Mouse (Mus musculus) gastrocnemius, postnatal 4 days (tissue): ENCODE results near the gene Nufip2. TPM values are rescaled to one million over a fixed set of nuclear protein-coding genes. Genes with fewer than 3 reads are reported as not detected.

Experiments
- DNase-seq, 2 experiments: peaks; one replicate each; pipeline ENCODE4 v3.0.0; 2021 to 2022; ENCODE audit warnings: low spot score in 2 of 2, mixed read lengths in 2 of 2
- total RNA-seq, 2 experiments: library from RNA; stranded (reverse); gene quantifications; 2 replicates each; pipeline ENCODE4 v1.2.3; 2021

Nufip2 gene
- total RNA-seq, 2 experiments from 2014 or later: 60.1 to 64.9 TPM

DNA sequence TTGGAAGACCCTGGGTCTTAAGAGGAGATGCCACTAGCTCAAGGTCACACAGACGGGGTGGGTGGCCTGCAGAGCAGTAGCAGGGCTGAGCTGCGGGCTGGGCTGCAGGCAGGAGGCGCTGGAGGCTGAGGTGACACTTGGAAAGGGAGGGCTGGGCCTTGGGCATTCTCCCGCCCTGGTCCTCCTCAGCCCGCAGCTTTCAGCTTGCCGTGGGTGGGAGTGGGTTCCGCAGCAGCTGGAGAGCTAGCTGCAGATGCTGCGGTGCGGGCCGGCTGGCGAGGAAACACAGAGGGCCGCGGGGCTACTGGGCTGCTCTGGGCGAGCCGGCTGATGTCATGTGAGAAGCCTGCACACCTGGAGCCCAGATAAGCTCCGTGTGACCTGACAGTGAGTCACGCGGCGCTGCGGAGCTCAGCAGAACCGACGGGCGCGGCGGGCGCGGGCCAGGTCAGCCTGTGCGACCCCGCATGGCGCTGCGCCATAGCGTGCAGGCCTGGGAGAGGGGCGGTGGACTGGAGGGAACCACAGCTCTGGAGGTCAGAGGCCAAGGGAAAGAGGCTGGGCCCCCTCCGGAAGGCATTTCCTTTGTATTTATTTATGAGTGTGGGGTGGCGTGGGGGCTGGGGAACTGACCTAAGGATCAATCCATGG is 80.5 kb downstream of the Nufip2 start:
- DNase-seq: peak in 1 of 2 experiments; percentile 39

DNA sequence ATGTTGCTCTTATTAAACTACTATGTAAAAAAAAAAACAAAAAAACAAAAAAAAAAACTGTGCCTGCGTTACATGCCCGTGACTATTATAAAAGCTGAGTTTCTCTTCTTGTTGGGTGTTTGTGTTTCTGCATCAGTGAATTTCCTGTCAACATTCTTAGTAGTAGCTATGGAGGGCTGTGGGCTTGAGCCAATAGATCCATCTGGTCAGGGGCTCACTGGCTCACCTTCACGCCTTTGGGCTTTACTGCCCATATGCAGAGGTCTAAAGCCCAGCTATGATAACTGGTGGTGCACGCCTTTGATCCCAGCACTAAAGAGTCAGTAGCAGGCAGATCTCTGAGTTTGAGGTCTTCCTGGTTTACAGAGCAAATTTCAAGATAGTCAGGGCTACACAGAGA is 83.5 kb downstream of the Nufip2 start:
- no peak for DNase-seq

GRCm38 (mm10) chr11:77770346-77770745 is 84.4 kb downstream of the Nufip2 start:
- no peak for DNase-seq

GRCm38 (mm10) chr11:77771879-77772713 is 86.1 kb downstream of the Nufip2 start:
- DNase-seq: no peak

- no peak for DNase-seq
Observed at GRCm38 (mm10) chr11:77775701-77776400, 89.9 kb downstream of the Nufip2 start.

- DNase-seq: no peak
Observed at GRCm38 (mm10) chr11:77777436-77777835, 91.5 kb downstream of the Nufip2 start.

DNA sequence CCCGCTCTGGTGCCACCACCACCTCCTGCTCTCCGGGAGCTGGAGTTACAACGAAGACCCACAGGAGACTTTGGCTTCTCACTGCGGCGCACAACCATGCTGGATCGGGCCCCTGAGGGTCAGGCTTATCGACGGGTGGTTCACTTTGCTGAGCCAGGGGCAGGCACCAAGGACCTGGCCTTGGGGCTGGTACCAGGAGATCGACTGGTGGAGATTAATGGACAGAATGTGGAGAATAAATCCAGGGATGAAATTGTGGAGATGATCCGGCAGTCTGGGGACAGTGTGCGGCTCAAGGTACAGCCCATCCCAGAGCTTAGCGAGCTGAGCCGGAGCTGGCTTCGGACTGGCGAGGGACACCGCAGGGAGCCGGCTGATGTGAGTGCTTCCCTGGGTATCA is 92.0 kb downstream of the Nufip2 start:
- no peak for DNase-seq

- DNase-seq: no peak
Observed at GRCm38 (mm10) chr11:77779240-77779639, 93.3 kb downstream of the Nufip2 start.

DNA sequence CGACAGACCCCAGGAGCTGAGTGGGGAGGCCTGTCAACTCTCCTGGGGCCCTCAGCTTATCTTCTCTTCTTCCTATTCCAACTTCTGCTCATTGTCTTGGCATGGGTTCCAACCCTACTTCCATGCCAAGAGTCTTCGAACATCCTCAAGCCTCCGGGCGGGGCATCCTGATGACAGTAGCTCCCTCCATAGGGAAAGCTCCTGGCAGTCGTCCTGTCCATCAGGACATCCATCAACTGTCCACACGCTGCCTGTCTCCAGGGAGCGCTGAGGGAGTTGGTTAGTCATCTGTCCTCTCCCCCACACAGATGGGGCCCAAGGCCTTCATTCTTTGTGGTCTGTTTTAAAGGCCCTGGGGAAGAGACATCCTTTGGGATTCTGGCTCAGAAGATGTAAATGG is 95.1 kb downstream of the Nufip2 start:
- DNase-seq: no peak

- no peak for DNase-seq
Observed at GRCm38 (mm10) chr11:77782104-77782815, 96.3 kb downstream of the Nufip2 start.

DNA sequence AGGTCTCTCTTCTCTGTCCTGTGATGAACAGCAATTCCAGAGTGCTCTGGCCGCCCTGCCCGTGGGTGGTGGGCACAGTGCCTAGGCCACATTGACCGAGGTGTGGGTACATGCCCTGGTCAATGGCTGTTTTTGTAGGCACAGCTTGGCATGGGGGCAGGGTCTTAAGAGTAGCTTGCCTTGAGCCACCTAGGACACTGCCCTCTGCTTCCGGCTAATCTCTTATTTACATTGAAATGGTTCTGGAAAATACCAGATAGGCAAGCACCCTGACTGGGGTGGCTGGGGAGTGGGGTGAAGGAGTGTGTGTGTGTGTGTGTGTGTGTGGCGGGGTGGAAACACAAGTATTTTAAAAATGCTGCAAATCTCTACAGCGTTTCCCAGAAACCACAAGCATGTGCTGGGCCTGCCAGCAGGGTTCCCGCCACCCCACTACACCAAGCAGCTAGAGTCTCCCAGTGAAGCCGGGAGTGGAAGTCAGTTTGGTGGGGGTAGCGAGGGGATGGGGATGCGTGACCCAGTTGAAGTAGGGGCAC is 97.3 kb downstream of the Nufip2 start:
- DNase-seq: peak in 1 of 2 experiments; percentile 11

- no peak for DNase-seq
Observed at GRCm38 (mm10) chr11:77783747-77784646, 98.0 kb downstream of the Nufip2 start.

GRCm38 (mm10) chr11:77784894-77785293 is 98.9 kb downstream of the Nufip2 start:
- DNase-seq: no peak

DNA sequence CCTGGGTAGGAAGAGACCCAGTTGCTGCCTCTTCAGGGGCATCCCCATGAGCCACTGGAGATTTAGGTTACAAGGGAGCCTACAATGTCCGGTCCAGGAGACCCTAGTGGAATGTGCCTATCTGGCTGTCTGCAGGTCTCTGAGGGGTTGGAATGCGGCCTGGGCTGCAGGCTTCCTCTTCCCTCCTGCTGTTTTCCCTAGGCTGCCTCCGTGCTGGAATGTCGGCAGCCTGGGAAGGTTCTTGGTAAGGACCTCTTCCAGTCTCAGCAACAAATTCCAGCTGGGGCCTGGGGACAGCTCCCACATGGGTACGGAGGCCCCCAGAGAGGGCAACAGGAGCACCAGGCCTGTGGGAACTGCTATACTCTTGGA is 99.4 kb downstream of the Nufip2 start:
- DNase-seq: no peak

DNA sequence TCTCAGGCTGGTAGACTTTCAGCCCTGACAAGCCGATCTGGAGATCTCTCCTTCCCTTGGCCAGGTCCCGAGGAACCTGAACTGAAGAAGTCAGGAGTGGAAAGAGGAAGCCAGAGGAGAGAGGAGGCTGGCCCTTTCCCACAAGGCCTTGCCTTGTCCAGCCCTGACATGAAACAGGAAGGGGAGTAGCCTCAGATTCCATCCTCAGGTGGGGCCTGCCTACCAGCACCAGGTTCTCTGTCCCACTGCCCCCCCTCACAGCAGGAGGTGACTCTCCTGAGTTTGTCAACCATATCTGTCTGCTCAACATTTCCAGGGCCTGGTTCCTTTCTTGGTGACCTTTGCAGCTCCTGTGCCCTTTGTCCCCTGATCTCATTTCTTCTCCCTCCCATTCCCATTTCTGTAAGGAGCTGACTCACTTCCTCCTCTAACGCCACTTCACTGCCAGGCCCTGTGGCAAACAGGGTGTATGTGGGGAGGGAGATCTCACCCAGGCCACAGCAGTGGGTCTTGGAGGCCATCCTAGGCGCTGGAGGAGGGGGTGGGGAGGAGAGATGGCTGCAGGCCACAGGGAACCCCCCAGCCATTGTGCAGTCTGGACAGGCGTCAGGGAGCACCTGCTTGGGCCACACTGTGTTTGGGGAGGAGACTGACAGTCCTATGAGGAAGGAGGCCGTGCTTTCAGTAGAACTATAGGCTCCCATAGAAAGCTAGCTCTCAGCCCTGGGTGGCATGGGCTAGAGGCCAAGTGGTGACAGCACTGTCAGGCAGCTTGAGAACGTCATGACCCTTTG is 100.0 kb downstream of the Nufip2 start:
- DNase-seq: no peak

DNA sequence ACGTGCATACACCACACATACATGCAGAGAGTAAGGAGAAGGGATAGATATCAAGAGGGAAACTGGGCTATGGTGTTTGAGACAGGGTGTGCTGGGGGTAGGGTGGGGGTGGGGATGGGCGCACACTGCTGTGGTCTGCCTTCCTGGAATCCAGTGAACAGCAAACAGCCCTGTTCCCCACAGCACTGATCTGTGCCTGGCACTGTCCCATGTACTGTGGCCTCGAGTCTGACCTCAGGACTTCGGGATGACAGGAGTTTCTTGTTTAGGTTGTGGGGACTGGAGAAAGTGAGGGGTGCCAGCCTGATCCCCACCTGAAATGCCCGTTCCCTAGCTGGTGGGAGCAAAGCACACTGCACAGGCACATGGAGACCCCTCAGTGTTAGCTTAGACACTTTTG is 101.8 kb downstream of the Nufip2 start, which contains the start of gene Gm10277:
Gm10277 (minus strand) TSS at position 41 of the 400 bp plus-strand sequence.
- no peak for DNase-seq

- no peak for DNase-seq
Observed at GRCm38 (mm10) chr11:77789512-77789911, 103.6 kb downstream of the Nufip2 start.

- no peak for DNase-seq
Observed at GRCm38 (mm10) chr11:77790286-77790685, 104.3 kb downstream of the Nufip2 start.

DNA sequence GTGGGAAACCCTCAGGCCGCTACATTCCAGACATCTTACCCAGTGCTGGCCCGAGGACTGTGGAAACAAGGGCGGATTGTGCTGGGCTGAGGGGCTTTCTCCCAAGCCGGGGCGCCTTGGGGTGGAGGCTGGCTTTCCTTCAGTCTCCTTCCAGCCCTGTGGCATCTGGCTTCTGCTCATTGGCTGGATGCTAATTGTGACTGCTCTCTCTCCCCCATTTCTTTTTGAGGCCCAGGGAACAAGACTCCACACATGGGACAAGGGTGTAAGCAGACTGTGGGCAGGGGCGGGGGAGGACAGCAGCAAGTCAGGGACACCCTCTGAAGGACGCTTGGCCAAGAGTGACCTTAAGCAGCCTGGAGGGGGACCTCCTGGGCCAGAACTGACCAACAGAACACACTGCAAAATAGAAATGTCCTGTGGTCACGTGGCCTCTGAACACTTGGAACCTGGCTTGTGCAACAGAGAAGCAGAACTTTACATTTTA is 105.3 kb downstream of the Nufip2 start:
- peak in 1 of 2 experiments; percentile 18 for DNase-seq
